Mouse (Mus musculus): ENCODE measurements around the gene Polr3gl.

Polr3gl gene

DNA sequence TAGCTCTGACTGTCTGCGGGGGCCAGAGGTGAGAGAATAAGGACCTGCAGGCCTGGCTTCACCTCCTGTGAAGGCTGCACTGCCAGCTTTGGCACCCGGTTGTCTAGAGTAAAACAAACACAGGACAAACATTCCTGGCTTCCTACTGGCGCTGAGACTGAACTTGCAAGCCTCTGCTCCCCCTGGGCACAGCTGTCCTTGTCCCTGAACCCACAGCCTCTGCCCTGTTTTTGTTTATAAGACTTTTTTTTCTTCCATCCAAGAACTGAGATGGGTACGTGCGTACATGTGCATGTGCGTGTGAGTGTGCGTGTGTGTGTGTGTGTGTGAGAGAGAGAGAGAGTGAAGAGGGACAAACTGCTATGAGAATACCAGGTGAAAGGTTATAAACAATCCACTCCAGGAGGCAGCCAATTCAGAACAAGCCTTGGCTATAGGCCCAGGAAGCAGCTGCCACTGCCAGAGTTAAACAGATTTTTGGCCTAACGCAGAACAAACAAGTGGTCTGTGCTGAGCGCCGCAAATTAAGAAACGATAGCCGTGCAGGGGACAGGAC is 38.9 kb downstream of the Polr3gl start:
- peak in 1 of 2 experiments; percentile 24 for DNase-seq

DNA sequence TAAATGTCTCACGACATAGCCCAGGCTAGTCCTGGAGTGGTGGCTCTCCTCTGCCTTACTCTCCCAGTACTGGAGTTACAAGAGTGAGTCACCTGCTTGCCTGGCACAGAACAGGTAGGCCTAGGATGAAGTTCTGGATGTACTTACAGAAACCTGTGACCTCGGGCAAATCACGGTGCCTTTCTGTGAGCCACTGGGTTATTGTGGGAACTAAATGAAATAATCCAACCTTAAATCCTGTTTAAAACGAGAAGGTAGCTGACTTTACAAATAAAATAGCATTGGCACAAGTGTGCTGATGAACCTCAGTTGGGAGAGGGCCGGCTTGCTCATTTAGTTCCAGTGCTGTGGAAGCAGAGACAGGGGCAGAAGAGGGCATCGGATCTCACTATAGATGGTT is 39.7 kb downstream of the Polr3gl start:
- no peak for DNase-seq

DNA sequence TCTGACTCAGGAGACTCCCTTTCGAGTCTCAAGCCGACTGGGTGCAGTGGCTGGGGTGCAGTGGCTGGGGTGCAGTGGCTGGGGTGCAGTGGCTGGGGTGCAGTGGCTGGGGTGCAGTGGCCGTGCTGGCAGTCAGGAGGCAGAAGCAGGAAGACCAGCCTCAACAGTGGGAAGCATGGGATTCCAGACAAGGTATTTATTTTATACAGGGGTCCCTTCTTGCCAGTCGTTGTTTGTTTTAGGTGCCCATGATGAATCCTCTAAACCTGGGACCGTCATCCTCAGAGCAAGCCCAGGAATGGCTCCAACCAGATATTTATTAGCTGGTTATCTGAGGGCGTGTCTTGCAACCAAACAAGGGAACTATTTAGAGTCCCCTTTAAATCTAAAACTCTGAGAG is 40.4 kb downstream of the Polr3gl start:
- no peak for DNase-seq

- no peak for DNase-seq
These were observed 42.1 kb downstream of the Polr3gl start for GRCm38 (mm10) chr3:96551890-96552289.

DNA sequence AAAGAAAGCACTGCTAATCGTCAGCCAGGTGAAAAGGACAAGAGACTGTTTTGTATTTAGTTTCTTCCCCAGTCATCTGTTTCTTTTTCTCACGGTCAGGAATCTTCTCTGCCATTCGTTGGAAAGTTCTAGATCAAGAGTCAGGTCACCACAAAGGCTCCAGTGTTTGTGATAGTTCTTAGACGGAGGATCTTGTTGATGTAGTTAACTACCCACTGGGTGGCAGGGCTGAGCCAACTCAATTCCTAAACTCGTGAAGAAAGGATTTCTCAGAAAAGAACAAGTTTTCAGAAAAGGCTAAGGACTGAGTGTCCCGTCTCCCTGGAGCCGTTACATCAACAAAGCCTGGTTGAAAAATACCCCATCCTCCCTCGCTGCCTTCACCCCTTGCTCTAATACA is 42.8 kb downstream of the Polr3gl start:
- peak; percentile 32 to 36 for DNase-seq

GRCm38 (mm10) chr3:96549346-96549745 is 44.6 kb downstream of the Polr3gl start:
- DNase-seq = no peak

DNA sequence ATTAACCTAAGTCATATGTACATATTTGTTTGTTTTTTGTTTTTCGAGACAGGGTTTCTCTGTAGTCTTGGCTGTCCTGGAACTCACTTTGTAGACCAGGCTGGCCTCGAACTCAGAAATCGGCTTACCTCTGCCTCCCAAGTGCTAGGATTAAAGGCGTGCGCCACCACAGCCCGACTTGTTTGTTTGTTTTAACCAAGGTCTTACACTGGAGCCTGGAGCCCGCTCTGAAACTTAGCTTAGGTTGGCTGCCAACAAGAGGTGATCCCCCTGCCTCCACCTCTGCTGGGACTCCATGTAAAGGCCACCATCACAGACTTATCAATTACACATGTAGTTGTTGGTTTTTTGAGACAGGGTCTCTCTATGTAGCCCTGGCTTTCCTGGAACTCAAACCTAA is 45.2 kb downstream of the Polr3gl start:
- DNase-seq = no peak

DNA sequence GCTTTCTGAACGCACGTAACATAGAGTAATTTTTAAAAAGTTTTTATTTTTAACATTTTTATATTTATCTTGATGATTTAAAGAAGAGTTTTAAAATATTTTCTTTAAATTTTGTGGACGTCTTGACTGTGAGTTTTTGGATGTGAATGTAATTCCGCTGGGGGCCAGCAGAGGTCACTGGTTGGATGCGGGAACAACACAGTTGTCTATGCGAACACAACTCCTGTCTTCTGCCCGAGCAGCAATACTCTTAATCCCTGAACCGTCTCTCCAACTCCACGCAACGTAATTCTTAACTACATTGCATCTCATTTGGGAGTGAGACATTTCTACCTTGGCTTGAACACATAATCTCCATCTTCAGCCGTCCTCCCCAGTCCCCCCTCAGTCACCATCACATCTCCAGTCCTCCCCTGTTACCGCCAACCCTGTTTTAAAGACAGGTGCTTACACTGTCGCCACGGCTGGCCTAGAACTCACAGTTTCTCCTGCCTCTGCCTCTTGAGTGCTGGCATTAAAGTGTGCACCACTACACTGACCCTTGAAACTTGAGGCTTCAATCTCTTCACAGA is 46.5 kb downstream of the Polr3gl start:
- DNase-seq = peak; percentile 80 to 86

- peak in 1 of 2 experiments; percentile 8 for DNase-seq
These were observed 47.1 kb downstream of the Polr3gl start for GRCm38 (mm10) chr3:96546880-96547279.

DNA sequence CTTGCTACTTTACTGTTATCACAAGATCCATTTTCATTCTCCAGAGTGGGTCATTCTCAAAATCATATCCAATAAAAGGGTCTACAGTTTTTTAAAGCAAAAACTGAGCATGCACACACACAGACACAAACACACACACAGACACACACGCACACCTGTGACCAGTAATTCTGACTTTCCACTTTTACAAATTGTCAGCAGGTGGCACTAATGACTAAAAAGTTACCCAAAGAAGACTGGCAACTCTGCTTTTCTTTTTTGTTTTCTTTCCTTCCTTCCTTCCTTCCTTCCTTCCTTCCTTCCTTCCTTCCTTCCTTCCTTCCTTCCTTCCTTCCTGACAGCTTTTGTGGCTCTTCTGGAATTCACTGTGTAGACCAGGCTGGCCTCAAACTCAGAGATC is 48.4 kb downstream of the Polr3gl start:
- no peak for DNase-seq

DNA sequence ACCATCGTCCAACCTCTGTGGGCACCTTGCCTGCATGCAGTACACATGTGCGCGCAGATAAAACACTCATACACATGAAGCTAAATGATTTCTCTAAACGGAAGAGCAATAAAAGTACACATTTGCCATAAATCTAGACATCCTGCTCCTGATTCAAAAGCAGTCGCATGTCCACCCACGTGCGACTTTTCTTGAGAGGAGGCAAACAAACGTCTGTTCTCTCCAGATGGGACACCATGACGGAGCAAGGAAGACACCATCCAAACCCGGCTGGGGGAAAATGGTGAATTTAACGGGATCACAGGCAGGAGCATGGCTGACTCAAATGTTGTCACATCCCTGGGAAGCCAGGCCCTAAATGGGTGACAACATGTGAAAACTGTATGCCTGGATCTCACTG is 50.6 kb downstream of the Polr3gl start:
- DNase-seq = no peak

DNA sequence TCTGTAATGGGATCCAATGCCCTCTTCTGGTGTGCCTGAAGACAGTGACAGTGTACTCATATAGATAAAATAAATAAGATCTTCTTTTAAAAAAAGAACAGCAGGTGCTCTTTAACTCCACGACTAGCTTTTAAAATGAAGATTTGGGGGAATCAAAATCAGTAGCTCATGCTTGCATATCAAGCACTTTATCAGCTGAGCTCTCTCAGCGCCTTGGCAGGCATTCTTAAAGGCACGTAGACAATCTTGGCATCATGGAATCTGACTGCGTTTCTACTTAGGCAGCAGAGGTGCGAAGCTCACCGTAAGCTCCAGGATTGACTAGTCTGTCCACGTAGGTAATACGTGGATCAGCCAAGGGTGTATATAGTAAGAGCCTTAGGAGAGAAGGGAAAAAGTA is 51.4 kb downstream of the Polr3gl start:
- DNase-seq = no peak

DNA sequence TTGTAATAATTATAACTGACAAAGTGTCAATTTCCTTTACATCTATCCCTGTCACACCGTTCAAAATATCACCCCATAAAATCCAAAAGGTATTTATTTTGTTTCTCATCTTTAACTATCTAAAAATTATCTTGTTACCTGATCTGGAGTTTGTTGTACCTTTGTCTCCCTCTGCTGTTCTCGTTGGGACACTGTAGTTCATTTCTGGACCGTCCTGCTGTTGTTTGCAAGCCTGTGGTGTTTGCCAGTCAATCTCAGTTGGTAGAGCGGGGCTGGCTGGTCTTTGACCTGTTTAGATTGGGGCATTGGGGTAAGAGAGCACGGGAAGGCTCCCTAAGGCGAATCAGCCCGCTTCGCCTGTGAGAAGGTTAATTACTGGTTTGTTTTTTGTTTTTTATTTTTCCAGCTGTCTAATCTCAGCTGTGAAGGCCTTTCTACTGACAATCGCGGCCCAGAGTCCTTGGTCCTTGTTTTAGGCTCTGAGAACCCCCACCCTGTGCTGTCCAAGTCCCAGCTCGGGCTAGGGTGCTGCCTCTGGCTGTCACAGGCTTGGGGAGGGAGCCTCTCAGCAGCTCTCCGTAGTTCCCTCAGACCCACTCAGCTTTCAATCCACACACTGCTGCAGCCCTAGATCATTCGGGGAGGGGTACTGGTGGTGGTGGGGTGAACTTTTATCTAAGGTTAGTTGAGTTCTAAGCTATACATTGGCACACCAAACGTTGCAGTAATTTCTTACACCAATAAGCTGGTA is 52.5 kb downstream of the Polr3gl start:
- DNase-seq = no peak

- DNase-seq = no peak
These were observed 53.2 kb downstream of the Polr3gl start for GRCm38 (mm10) chr3:96540740-96541139.

DNA sequence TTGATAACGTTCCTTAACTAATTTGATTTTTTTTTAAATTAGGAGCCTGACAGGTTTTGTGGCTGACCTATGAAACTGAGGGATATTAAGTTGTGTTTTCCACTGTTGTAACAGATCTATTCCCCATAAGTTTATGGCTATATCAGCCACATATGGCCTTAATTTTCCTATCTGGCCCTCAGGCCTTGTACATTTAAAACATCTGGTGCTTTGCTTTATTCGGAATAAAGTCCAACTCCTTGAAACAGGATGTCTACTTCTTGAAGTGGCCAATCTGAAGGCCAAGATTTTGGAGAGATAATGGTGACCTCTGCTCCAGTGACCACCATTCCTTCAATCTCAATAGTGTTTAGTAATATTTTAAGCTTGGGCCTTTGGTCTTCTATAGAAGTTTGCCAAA is 54.7 kb downstream of the Polr3gl start:
- DNase-seq = no peak

GRCm38 (mm10) chr3:96534300-96534699 is 59.7 kb downstream of the Polr3gl start:
- no peak for DNase-seq

DNA sequence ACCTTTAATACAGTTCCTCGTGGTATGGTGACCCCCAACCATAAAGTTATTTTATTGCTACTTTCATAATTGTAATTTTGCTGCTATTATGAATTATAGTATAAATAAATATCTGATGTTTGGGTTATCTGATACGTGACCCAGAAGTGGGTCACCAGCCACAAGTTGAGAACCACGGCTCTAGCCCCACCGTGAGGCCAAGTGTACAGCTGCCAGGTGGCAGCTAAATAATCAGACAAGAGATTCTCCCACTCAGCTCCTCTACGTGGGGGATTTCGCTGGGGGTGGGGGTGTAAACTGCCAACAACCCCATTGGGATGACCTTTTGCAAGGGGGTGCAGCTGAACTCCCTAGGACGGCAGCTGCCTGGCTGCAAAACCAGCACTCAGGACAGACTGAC is 61.9 kb downstream of the Polr3gl start:
- DNase-seq = no peak

DNA sequence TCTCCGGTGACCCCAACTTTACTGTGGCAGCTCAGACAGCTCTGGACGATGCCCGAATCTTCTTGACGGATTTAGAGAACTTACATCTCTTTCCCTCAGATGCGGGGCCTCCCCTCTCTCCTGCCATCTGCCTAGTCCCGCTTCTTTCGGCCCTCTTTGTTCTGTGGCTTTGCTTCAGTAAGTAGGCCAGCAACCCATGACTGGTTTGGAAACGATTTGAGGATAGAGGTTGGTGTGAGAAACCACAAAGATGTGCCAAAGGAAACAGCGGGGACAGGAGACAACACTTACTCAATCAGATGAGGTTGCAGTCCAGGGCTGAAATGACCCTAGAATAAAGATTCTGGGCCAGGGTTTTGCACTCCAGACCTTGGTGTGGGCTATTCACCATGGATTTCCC is 65.5 kb downstream of the Polr3gl start:
- DNase-seq = no peak

Data from cerebellum, adult 18-20 months (tissue).